Mouse (Mus musculus): ENCODE data around the gene Ap1m2.

DNA sequence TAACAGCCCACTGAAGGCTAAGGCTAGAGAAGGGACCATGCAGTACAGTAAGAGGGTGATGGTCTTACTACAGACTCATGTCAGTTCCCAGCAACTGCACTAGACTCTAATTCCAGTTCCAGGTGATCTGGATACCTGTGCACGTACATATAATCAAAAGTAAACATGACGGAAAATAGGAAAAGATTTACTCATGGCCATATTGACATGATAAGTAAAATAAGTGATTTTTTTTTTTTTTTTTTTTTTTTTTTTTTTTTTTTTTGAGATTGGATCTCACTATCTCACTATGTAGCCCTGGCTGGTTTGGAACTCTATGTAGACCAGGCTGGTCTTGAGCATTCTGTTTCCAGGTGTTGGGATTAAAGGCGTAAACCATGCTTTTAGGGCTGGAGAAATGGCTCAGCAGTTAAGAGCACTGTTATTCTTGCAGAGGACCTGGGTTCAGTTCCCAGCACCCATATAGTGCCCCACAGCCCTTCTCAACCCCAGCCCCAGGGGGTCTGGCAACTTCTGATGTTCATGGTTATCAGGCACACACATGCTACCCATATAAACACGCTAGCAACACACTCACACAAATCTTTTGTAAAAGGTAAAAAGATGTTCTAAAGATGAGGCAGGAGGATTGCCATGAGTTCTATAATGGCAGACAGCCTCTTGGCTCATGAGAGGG is 39.7 kb upstream of the Ap1m2 start:
- TF ChIP-seq ZNF384 (IDR thresholded peaks at IDR 0.05; ENCODE audit: low read depth, low read length) (peak; percentile 52; the same call in 1 of the 2 replicates), HCFC1 (IDR thresholded peaks at IDR 0.05; ENCODE audit: borderline replicate concordance, insufficient read depth, low read length) (no peak)
